Mouse (Mus musculus) midbrain, embryonic 13.5 days (tissue): ENCODE measurements around the gene Fbn1. TPM values are rescaled to one million over a fixed set of nuclear protein-coding genes. Genes with fewer than 3 reads are reported as not detected.

Source experiments
- ATAC-seq: fragments of 200-750 bp; cut with Nextera tagmentation; 2 replicates; pipeline ENCODE4 v1.8.0; 2017; ENCODE audit warnings: mild to moderate bottlenecking, moderate TSS enrichment, moderate library complexity
- H3K27ac ChIP-seq: fragments of 300-500 bp; sonication (generic); 2 replicates; pipeline ENCODE4 v1.5.1; 2015; ENCODE audit warnings: inconsistent platforms, mild to moderate bottlenecking, moderate library complexity
- H3K27me3 ChIP-seq: fragments of 300-500 bp; sonication (generic); 2 replicates; pipeline ENCODE4 v1.6.1; 2015; ENCODE audit warnings: mild to moderate bottlenecking, inconsistent platforms
- H3K36me3 ChIP-seq: fragments of 300-500 bp; sonication (generic); 2 replicates; pipeline ENCODE4 v1.6.1; 2015; ENCODE audit warnings: mild to moderate bottlenecking, inconsistent platforms
- H3K4me1 ChIP-seq: fragments of 300-500 bp; sonication (generic); replicated peaks from 2 replicates; pipeline ENCODE4 v1.6.1; 2015; ENCODE audit warnings: inconsistent platforms
- H3K4me2 ChIP-seq: fragments of 300-500 bp; sonication (generic); replicated peaks from 2 replicates; pipeline ENCODE4 v1.6.1; 2015; ENCODE audit warnings: moderate library complexity, mild to moderate bottlenecking, inconsistent platforms
- H3K4me3 ChIP-seq: fragments of 300-500 bp; sonication (generic); replicated peaks from 2 replicates; pipeline ENCODE4 v1.5.1; 2015; ENCODE audit warnings: mild to moderate bottlenecking, inconsistent platforms
- H3K9ac ChIP-seq: fragments of 300-500 bp; sonication (generic); replicated peaks from 2 replicates; pipeline ENCODE4 v1.6.1; 2015; ENCODE audit warnings: mild to moderate bottlenecking, inconsistent platforms
- H3K9me3 ChIP-seq: fragments of 300-500 bp; sonication (generic); 2 replicates; pipeline ENCODE4 v1.6.1; 2016; ENCODE audit warnings: mild to moderate bottlenecking, inconsistent platforms
- WGBS: fragments of 180-500 bp; shearing (Covaris S2); methylation state at CpG from one replicate; pipeline ENCODE4 v1.1.7; 2015; 5-methylcytosine and 5-hydroxymethylcytosine counted together
- polyA plus RNA-seq: library from polyadenylated mRNA; unstranded; fragments of >200 nt; fragmentation: Nextera tagmentation; extraction: Ambion mirVana; gene quantifications from 2 replicates; pipeline ENCODE4 v1.2.1, GENCODE M21; 2015

Gene Fbn1
- polyA plus RNA-seq, 1 experiment from 2014 or later: 2.6 TPM

GRCm38 (mm10) chr2:125342181-125342950, 165.4 kb downstream of the Fbn1 start:
- H3K27me3 ChIP-seq: no peaks in the 10 kb centered on the region
- no peaks in the 10 kb centered on the region for H3K9me3 ChIP-seq
- peaks cover 26% of the 10 kb centered on the region for H3K36me3 ChIP-seq
- H3K27ac ChIP-seq: no peak overlapping the region
- no peak overlapping the region for H3K4me2 ChIP-seq
- 92% methylated on average over 21 of the region's 21 CpGs for whole genome bisulfite sequencing
- H3K9ac ChIP-seq: no peak overlapping the region
- H3K4me3 ChIP-seq: no peak overlapping the region
- no peaks in the 10 kb centered on the region for H3K4me1 ChIP-seq
- ATAC-seq: no peak

DNA sequence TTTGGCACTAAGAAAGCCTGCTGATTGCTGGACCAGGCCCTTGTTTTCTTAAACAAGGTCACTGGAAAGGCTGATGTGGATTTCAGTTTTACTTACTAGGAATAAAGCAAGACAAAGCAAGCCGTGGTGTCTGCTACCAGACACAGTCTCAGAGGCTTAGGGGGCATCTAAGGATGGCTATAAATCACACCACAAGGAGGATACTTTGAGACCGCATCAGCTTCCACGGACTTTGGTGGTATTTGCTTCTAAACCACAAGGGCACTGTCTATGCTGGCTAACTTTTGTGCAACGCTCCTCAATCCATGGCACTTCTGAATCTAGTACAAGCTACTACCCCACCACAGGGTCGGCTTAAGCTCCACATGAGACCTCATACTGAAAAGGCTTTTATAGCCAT, 167.4 kb downstream of the Fbn1 start:
- 86% methylated on average over 5 of the region's 5 CpGs for WGBS
- ATAC-seq: no peak
- Histone ChIP-seq H3K4me3 (no peak overlapping the region), H3K9me3 (no peaks in the 10 kb centered on the region), H3K9ac (no peak overlapping the region), H3K27ac (no peak overlapping the region), H3K4me1 (no peaks in the 10 kb centered on the region), H3K4me2 (no peak overlapping the region), H3K27me3 (no peaks in the 10 kb centered on the region), H3K36me3 (peaks cover 28% of the 10 kb centered on the region)

- WGBS: 92% methylated on average over 3 of the region's 3 CpGs
- no peak overlapping the region for H3K4me2 ChIP-seq
- H3K27ac ChIP-seq: no peak overlapping the region
- H3K4me1 ChIP-seq: no peaks in the 10 kb centered on the region
- no peaks in the 10 kb centered on the region for H3K27me3 ChIP-seq
- ATAC-seq: no peak
- no peak overlapping the region for H3K9ac ChIP-seq
- H3K36me3 ChIP-seq: peaks cover 18% of the 10 kb centered on the region
- no peaks in the 10 kb centered on the region for H3K9me3 ChIP-seq
- H3K4me3 ChIP-seq: no peak overlapping the region
Measured at GRCm38 (mm10) chr2:125337239-125337638, 170.6 kb downstream of the Fbn1 start.

- Histone ChIP-seq H3K4me1 (no peaks in the 10 kb centered on the region), H3K4me3 (no peak overlapping the region), H3K36me3 (peaks cover 17% of the 10 kb centered on the region), H3K27me3 (no peaks in the 10 kb centered on the region), H3K9me3 (no peaks in the 10 kb centered on the region), H3K27ac (no peak overlapping the region), H3K9ac (no peak overlapping the region), H3K4me2 (no peak overlapping the region)
- 96% methylated on average over 11 of the region's 11 CpGs for WGBS
- no peak for ATAC-seq
Measured at GRCm38 (mm10) chr2:125335206-125335605, 172.6 kb downstream of the Fbn1 start.

DNA sequence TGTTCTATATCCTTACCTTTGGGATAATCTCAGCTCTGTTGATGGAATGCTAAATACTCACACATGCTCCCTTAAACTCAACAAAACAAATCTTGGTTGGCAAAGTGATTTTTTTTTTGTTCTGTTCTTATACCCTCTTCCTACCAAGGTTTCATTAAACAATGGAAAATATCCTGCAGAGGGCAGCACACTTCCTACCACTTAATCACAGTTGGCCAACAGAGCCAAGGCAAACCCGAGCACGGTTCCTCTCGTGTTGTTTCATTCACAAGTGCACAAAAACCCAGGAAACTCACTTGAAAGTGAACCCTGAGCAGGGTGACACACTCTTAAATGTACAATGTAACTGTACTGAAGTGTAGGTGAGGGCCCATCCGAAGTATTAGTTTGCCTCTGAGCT, 173.6 kb downstream of the Fbn1 start:
- no peaks in the 10 kb centered on the region for H3K9me3 ChIP-seq
- no peaks in the 10 kb centered on the region for H3K4me1 ChIP-seq
- no peak for ATAC-seq
- H3K27ac ChIP-seq: no peak overlapping the region
- peaks cover 14% of the 10 kb centered on the region for H3K36me3 ChIP-seq
- 79% methylated on average over 4 of the region's 4 CpGs for WGBS
- no peak overlapping the region for H3K4me3 ChIP-seq
- no peaks in the 10 kb centered on the region for H3K27me3 ChIP-seq
- no peak overlapping the region for H3K9ac ChIP-seq
- H3K4me2 ChIP-seq: no peak overlapping the region

DNA sequence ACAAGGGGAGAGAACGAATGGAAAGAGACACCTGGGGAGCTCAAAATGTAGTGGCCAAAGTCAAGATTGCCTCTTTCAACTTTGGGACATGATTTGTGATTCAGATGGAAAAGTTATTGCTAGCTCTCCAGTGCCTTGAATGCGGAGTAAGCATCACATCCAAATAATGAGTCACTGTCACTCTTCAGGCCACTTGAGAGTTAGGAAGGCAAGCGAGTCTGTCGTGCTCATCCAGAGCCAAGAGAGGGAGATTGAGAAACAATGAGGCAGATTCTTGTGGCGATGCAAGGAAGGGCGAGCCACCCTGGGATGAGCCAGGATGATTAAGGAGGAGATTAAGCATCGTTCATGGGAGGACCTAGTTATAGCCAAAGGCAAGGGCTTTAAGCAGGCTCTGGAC, 176.2 kb downstream of the Fbn1 start:
- Histone ChIP-seq H3K9me3 (no peaks in the 10 kb centered on the region), H3K27me3 (no peaks in the 10 kb centered on the region), H3K36me3 (peaks cover 8% of the 10 kb centered on the region; the same call in 1 of the 2 replicates), H3K4me2 (no peak overlapping the region), H3K27ac (no peak overlapping the region), H3K4me1 (no peaks in the 10 kb centered on the region), H3K9ac (no peak overlapping the region), H3K4me3 (no peak overlapping the region)
- no peak for ATAC-seq
- 81% methylated on average over 7 of the region's 7 CpGs for WGBS

GRCm38 (mm10) chr2:125330506-125330905, 177.3 kb downstream of the Fbn1 start:
- WGBS: 95% methylated on average over 10 of the region's 10 CpGs
- no peak for ATAC-seq
- Histone ChIP-seq H3K9me3 (no peaks in the 10 kb centered on the region), H3K4me2 (no peak overlapping the region), H3K27me3 (no peaks in the 10 kb centered on the region), H3K36me3 (0 out of 2 replicates have a peak, but pooled peaks cover 4% of the 10 kb centered on the region), H3K4me1 (no peaks in the 10 kb centered on the region), H3K9ac (no peak overlapping the region), H3K4me3 (no peak overlapping the region), H3K27ac (no peak overlapping the region)

- Histone ChIP-seq H3K4me2 (no peak overlapping the region), H3K4me3 (no peak overlapping the region), H3K36me3 (no peaks in the 10 kb centered on the region), H3K4me1 (no peaks in the 10 kb centered on the region), H3K27ac (no peak overlapping the region), H3K9me3 (no peaks in the 10 kb centered on the region), H3K27me3 (no peaks in the 10 kb centered on the region), H3K9ac (no peak overlapping the region)
- ATAC-seq: no peak
- 87% methylated on average over 7 of the region's 7 CpGs for WGBS
Measured at GRCm38 (mm10) chr2:125325125-125325855, 182.5 kb downstream of the Fbn1 start.

GRCm38 (mm10) chr2:125324455-125324854, 183.3 kb downstream of the Fbn1 start:
- Histone ChIP-seq H3K4me2 (no peak overlapping the region), H3K9me3 (no peaks in the 10 kb centered on the region), H3K27ac (no peak overlapping the region), H3K4me1 (no peaks in the 10 kb centered on the region), H3K36me3 (no peaks in the 10 kb centered on the region), H3K4me3 (no peak overlapping the region), H3K9ac (no peak overlapping the region), H3K27me3 (no peaks in the 10 kb centered on the region)
- 92% methylated on average over 5 of the region's 5 CpGs for WGBS
- no peak for ATAC-seq

GRCm38 (mm10) chr2:125323347-125323746, 184.4 kb downstream of the Fbn1 start:
- Histone ChIP-seq H3K36me3 (no peaks in the 10 kb centered on the region), H3K9ac (no peak overlapping the region), H3K4me2 (no peak overlapping the region), H3K27ac (no peak overlapping the region), H3K4me3 (no peak overlapping the region), H3K9me3 (no peaks in the 10 kb centered on the region), H3K27me3 (no peaks in the 10 kb centered on the region), H3K4me1 (no peaks in the 10 kb centered on the region)
- no peak for ATAC-seq
- 83% methylated on average over 4 of the region's 4 CpGs for WGBS

- ATAC-seq: no peak
- Histone ChIP-seq H3K27ac (no peak overlapping the region), H3K9me3 (no peaks in the 10 kb centered on the region), H3K4me3 (no peak overlapping the region), H3K4me1 (no peaks in the 10 kb centered on the region), H3K4me2 (no peak overlapping the region), H3K36me3 (no peaks in the 10 kb centered on the region), H3K27me3 (no peaks in the 10 kb centered on the region), H3K9ac (no peak overlapping the region)
- WGBS: 90% methylated on average over 2 of the region's 2 CpGs
Measured at GRCm38 (mm10) chr2:125322581-125322980, 185.2 kb downstream of the Fbn1 start.

GRCm38 (mm10) chr2:125321071-125321470, 186.7 kb downstream of the Fbn1 start:
- Histone ChIP-seq H3K9ac (no peak overlapping the region), H3K36me3 (peaks cover 5% of the 10 kb centered on the region; the same call in 1 of the 2 replicates), H3K4me1 (no peaks in the 10 kb centered on the region), H3K4me2 (no peak overlapping the region), H3K4me3 (no peak overlapping the region), H3K27ac (no peak overlapping the region), H3K9me3 (no peaks in the 10 kb centered on the region), H3K27me3 (no peaks in the 10 kb centered on the region)
- ATAC-seq: no peak
- WGBS: 86% methylated on average over 6 of the region's 6 CpGs
